Mouse (Mus musculus): ENCODE data around the gene Nat10.

- TF ChIP-seq CTCF (IDR thresholded peaks at IDR 0.05; ENCODE audit: borderline replicate concordance, extremely low read depth, insufficient read depth, insufficient read length) = no peak
- no peak for TF ChIP-seq POLR2A (IDR thresholded peaks at IDR 0.05; ENCODE audit: borderline replicate concordance, extremely low read depth, insufficient read depth, insufficient read length, poor library complexity, severe bottlenecking)
These were observed 30.9 kb upstream of the Nat10 start for GRCm38 (mm10) chr2:103792009-103792408.
